Mouse (Mus musculus) T-helper 2 cell (primary cell): ENCODE results near the gene Abca7.

Source experiments
- in situ Hi-C: fragments of 300-600 bp; cut with MboI, MseI; formaldehyde crosslinking; loops from one replicate; pipeline ENCODE4 v1.15.1; 2025; ENCODE audit warnings: high pct_unique_total_duplicates

The Abca7 gene

GRCm38 (mm10) chr10:79972831-79973230 is 23.5 kb upstream of the Abca7 start:
- in situ Hi-C loops, result no loop called here

- in situ Hi-C loops, result no loop called here
Observed at GRCm38 (mm10) chr10:79974087-79974486, 22.2 kb upstream of the Abca7 start.

DNA sequence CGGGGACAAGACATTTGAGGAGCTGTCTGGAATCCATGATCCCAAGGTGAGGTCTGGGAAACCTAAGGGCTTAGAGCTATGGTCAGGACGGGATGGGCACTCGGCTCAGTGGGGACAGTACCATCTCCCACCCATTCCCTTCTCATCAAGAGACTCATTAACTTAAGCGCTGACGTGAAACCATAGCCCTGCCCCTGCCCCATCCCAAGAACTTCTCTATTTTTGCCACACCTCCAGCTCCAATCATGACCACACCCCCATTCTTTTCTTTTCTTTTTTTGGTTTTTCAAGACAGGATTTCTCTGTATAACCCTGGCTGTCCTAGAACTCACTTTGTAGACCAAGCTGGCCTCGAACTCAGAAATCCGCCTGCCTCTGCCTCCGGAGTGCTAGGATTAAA is 21.6 kb upstream of the Abca7 start:
- in situ Hi-C loops, result no loop called here

- in situ Hi-C loops, result no loop called here
Observed at GRCm38 (mm10) chr10:79976071-79976721, 20.1 kb upstream of the Abca7 start.

GRCm38 (mm10) chr10:79976722-79977107 is 19.6 kb upstream of the Abca7 start:
- in situ Hi-C loops, result no loop called here

DNA sequence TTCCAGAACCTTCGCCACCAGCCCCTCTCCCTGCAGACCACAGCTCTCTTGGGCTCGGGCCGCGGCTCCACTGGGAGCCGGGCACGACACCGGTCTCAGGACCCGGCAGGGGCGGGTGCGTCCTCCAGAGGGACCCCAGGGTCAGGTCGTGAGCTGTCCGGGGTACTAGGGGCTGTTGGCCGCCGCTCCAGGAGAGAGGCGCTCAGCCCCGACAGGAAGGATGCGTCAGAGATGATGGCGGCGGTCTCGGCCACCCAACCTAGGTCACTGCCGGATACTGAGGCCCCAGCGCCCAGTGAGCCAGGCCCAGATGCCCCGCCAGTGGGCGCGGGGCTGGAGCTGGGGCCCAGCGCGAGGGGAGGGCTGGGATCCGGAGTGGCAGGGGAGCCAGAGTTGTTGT is 19.0 kb upstream of the Abca7 start:
- in situ Hi-C loops, result no loop called here

DNA sequence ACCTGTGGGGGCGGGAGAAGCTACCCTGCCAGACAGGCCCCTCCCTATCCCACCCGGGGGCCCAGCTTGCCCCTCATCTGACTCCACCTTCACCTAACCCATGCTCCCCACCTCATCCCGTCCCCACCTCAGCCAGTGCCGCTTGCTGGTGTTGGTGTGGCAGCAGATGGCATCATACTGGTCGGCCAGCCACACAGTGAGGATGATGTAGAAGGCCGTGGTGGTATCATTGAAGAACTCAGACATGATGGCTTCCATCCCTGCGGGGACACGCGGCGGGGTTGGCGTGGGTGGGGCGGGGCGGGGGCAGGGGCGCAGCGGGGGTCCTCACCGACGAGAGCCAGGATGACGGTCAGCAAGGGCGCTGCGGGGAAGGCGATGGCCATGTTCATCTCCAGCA is 18.2 kb upstream of the Abca7 start:
- in situ Hi-C loops, result no loop called here

- in situ Hi-C loops, result no loop called here
Observed at GRCm38 (mm10) chr10:79979401-79980155, 16.7 kb upstream of the Abca7 start.

DNA sequence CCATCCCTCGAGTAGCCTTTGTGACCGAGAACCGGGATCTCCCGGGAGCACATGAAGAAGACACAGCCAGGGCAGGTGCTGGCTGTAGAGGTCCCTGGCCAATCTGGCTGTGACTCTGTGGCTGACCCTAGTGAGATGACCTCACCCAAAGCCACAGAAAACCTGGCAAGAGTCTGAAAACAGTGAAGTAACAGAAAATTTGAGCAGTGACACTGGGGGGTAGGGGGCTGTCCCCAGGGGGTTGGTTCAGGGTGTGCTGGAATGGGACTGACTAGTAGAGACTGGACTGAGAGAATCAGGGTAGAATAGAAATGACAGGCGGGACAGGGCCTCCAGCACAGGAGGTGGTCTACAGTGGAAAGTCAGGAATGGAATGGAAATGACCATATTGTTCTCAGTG is 13.1 kb upstream of the Abca7 start:
- in situ Hi-C loops, result no loop called here

DNA sequence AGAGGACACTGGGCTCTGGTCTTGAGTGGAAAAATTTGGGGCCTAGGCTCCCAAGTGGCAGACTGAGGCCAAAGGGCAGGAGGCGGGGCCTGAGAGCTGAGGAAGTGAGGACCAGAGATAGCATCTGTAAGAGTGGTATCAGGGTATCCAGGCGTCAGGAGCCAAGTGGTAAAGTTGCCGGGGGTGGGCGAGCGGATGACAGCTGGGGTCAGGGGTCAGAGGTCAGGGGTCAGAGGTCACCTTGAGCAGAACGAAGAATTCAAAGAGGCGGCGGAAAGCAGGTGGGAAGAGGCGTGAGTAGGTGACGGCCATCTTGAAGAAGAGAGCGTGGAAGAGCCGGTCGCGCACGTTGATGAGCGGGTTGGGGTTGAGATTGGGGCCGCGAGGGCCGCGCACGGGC is 12.6 kb upstream of the Abca7 start:
- in situ Hi-C loops, result no loop called here

DNA sequence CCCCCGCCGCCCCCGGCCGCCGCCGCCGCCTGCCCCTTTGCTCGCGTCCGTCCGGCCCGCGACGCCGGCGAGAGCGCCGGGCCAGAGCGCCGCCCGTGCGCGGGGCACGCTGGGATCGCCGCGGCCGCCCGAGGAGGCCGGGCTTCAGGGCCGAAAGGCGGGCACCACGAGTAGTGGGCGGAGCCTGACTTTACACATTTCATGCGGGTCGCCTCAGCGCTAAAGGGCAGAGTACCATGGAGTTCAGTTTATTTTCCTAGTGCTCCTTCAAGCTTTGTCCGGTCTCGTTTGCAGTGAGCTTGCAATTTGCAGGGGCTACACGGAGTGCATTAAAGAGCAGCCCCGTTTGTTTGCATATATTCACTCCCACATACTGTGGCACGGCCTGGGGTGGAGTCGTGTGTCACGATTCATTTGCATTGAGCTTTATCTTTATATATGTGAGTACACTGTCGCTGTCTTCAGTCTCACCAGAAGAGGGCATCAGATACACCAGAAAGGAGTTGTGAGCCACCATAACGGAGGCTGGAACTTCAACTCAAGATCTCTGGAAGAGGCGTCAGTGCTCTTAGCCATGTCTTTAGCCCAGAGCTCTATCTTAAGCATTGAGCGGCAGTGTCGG is 12.0 kb upstream of the Abca7 start, which contains the start of gene Tmem259:
Gene Tmem259, minus strand, starts transcription at position 136 of the 622 bp plus-strand sequence.
- in situ Hi-C loops, result no loop called here

- in situ Hi-C loops, result loop anchor here (5.0 kb wide), 1 partner anchor 157 kb away; the partner anchor contains the start of gene Cbarp
Observed at GRCm38 (mm10) chr10:79984871-79985270, 11.4 kb upstream of the Abca7 start.

- in situ Hi-C loops, result loop anchor here (5.0 kb wide), 1 partner anchor 157 kb away; the partner anchor contains the start of gene Cbarp
Observed at GRCm38 (mm10) chr10:79985334-79986231, 10.7 kb upstream of the Abca7 start.

- in situ Hi-C loops, result loop anchor here (5.0 kb wide), 1 partner anchor 156 kb away; the partner anchor contains the start of gene Cbarp
Observed at GRCm38 (mm10) chr10:79986232-79986878, 9.9 kb upstream of the Abca7 start.

DNA sequence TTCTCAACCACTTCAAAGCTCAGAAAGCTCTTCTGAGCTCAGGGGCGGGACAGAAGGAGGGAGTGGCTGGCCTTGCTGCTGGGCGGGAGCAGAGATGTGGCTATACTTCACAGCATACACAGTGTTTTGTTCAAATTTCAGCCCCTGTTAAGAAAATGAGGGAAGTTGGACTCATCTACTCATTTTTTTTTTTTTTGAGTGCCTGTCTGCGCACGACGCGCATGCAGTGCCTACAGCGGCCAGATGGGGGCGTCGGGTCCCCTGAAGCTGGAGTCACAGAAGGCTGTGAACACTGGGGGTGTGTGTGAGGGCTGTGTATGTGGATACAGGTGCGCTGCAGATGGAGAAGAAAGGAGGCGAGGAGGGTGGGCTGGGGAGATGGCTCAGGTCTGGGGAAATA is 9.3 kb upstream of the Abca7 start:
- in situ Hi-C loops, result loop anchor here (5.0 kb wide), 1 partner anchor 155 kb away; the partner anchor contains the start of gene Cbarp

DNA sequence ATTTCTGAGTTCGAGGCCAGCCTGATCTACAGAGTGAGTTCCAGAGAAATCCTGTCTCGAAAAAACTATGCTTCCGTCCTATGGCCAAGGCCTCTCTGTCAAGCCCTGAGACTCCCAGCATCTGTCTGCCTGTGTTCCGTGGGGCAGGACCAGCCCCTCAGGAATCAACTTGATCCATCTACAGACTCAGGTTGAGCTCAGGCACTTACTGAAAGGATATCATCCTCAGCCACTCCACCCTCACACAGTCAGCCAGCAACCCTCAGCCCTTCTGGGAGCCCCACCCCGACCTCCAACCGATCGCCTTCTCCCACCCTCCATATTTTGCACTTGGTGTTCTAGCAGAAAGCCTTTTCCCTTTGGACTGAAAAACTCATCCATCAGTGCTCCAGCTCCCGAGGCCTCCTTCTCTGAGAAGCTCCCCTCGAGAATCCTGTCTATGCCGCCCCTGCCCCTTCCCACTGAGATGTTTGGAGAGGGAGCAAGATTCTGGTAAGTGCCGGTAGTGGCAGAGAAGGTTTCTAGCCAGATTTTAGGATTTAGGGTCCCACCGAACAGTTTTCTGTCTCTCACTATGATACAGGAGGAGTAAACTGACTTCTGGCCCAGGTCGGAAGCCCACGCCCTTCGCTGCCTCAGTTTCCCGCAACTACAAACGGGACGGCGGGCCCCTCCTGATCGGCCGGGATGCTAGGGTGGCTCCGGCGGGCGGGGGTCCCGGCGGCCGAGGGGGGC is 8.4 kb upstream of the Abca7 start:
- in situ Hi-C loops, result loop anchor here (5.0 kb wide), 1 partner anchor 154 kb away; the partner anchor contains the start of gene Cbarp

DNA sequence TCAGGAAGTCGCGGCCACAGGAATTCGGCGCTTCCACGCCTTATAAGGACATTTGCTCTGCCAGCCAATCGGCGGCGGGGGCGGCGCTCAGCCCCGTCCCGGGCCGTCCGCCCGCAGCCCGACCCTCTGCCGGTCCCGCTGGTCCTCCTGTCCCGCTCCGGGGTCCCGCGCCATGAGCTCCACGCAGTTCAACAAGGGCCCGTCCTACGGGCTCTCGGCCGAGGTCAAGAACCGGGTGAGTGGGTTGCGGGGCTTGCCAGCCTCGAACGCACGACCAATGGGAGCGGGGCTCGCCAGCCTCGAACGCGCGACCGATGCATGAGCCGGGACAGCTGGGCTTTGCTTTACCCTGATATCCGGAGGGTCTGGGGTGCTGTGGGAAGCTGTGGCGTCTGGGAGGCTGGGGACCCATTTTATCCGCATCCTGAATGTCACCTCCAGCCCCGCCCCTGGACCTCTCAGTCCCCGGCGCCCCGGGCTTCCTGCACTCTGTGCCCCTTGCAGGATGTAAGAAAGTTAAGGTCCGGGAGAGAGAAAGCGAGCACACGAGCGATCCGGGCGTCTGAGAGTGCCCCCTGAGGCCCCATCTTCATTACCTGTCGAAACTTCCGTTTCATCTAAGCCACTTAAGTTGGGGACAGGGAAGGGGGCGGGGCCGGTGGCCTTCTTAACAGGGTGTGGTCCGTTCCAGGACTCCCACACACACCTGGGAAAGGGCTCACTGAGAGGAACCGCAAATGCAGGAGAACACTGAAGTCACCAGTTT is 7.6 kb upstream of the Abca7 start, which contains the start of gene Cnn2:
Gene Cnn2, plus strand, starts transcription at position 79 of the 766 bp plus-strand sequence.
- in situ Hi-C loops, result loop anchor here (5.0 kb wide), 1 partner anchor 154 kb away; the partner anchor contains the start of gene Cbarp

DNA sequence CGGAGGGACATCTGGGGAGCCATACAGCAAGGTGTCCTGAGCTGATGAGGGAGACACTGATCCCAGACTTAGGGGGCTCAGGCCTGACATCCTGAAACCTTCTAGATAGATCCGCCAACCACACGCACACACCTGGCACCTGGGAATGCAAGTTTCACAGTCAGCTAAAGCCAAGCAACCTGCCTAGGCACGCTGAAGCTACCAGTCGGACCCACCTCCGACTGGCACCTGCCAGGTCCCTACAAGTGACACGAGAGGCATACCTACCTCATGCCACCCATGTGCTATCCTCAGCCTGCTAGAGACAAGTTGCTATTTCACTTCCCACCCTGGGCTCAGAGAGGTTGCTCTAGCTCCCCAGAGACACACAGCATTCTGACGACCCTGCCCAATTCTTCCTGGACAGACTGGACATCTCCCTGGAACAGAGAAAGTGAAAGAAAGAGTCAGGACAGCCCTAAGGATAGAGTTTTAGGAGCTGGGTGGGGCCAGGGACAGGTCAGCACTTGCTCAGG is 7.0 kb upstream of the Abca7 start:
- in situ Hi-C loops, result loop anchor here (5.0 kb wide), 1 partner anchor 153 kb away; the partner anchor contains the start of gene Cbarp

DNA sequence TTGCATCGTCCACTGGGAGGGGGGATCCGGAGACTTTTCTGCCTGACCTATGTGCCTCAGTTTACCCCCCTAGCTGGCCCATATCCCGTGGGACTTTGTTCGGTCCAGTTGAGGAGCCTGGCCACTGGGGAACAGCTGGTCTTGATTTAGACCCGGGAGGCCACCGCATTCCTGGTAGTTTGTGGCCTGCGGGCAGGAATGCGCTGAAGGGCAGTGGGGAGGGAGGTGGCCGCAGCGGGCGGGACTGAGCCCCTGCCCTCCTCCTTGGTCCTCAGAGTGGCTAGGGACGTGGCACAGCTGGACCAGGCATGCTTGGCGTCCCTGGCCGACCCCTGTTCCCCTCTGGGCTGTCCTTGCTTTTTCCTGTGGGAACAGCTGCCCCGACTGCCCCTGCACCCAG is 6.4 kb upstream of the Abca7 start:
- in situ Hi-C loops, result loop anchor here (5.0 to 10.0 kb wide), 2 partner anchors 125 to 152 kb away; partner anchors contain the start of genes Cbarp and Stk11
